Mouse (Mus musculus): Measurements from ENCODE around the gene Slc38a10. TPM values are rescaled to one million over a fixed set of nuclear protein-coding genes. Genes with fewer than 3 reads are reported as not detected.

Gene Slc38a10
- total RNA-seq (2014; rRNA removed), result 114 and 147 TPM in 2 replicates
- 90.4 and 97.0 TPM in 2 replicates for polyA plus RNA-seq (2015; fragmentation: Nextera tagmentation; extraction: Ambion mirVana)

GRCm38 (mm10) chr11:120151113-120151494, at the start of gene Slc38a10:
Gene Slc38a10, minus strand, starts transcription at chr11:120151346.
- no peaks in the 10 kb centered on the region for H3K27me3 ChIP-seq (ENCODE audit: insufficient read depth, low read length)
- peak within 1 kb of the TSS; percentile 84 for H3K4me2 ChIP-seq (ENCODE audit: low read depth)
- TF ChIP-seq CTCF (IDR thresholded peaks at IDR 0.05; ENCODE audit: low read depth), result no peak
- DNase-seq (peak; percentile 100), ATAC-seq (peak; percentile 99)
- H3K36me3 ChIP-seq (ENCODE audit: insufficient read depth), result no peaks in the 10 kb centered on the region; the same call in 1 of the 2 replicates
- peaks cover 5% of the 10 kb centered on the region for H3K4me1 ChIP-seq (ENCODE audit: insufficient read depth)
- no peaks in the 10 kb centered on the region for H3K9me3 ChIP-seq (ENCODE audit: low read length)
- H3K4me3 ChIP-seq (ENCODE audit: low read depth, low read length), result peak within 1 kb of the TSS; percentile 88
- peak within 1 kb of the TSS; percentile 79 for H3K27ac ChIP-seq (ENCODE audit: low read depth, low read length)
- 2% methylated on average over 28 of the region's 28 CpGs for WGBS
- H3K9ac ChIP-seq, result peak within 1 kb of the TSS; percentile 75

GRCm38 (mm10) chr11:120200621-120201020, 49.5 kb upstream of the Slc38a10 start:
- H3K27ac ChIP-seq (ENCODE audit: low read depth, low read length), result no peak overlapping the region
- DNase-seq (no peak), ATAC-seq (no peak)
- no peaks in the 10 kb centered on the region for H3K9me3 ChIP-seq (ENCODE audit: low read length)
- H3K4me3 ChIP-seq (ENCODE audit: low read depth, low read length), result no peak overlapping the region
- H3K27me3 ChIP-seq (ENCODE audit: insufficient read depth, low read length), result no peaks in the 10 kb centered on the region
- no peak overlapping the region for H3K4me2 ChIP-seq (ENCODE audit: low read depth)
- 72% methylated on average over 6 of the region's 6 CpGs for WGBS
- no peaks in the 10 kb centered on the region for H3K36me3 ChIP-seq (ENCODE audit: insufficient read depth)
- no peak for TF ChIP-seq CTCF (IDR thresholded peaks at IDR 0.05; ENCODE audit: low read depth)
- no peak overlapping the region for H3K9ac ChIP-seq
- no peaks in the 10 kb centered on the region for H3K4me1 ChIP-seq (ENCODE audit: insufficient read depth)

DNA sequence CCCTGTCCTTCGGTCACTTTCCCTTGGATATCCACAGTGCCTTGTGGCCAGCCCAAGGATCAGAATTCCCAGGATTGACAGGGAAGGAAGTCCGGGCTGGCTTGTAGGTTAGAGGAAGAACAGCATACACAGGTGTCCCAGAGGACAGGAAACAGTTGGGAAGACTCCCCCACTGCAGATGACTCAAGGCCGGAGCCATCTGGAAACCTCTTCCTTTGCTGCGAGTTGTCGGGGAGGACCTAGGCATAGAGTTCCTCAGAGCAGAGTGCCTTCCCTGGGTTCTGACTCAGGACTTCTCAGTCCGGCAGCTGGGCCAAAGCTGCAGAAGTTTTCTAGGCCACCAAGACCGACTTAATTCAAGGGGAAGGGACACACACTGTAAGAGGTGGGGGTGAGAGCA, 48.6 kb upstream of the Slc38a10 start:
- Histone ChIP-seq H3K9ac (no peak overlapping the region), H3K27me3 (ENCODE audit: insufficient read depth, low read length) (no peaks in the 10 kb centered on the region), H3K4me1 (ENCODE audit: insufficient read depth) (no peaks in the 10 kb centered on the region), H3K4me2 (ENCODE audit: low read depth) (no peak overlapping the region), H3K4me3 (ENCODE audit: low read depth, low read length) (no peak overlapping the region), H3K36me3 (ENCODE audit: insufficient read depth) (no peaks in the 10 kb centered on the region), H3K9me3 (ENCODE audit: low read length) (no peaks in the 10 kb centered on the region), H3K27ac (ENCODE audit: low read depth, low read length) (no peak overlapping the region)
- ATAC-seq (no peak), DNase-seq (no peak)
- TF ChIP-seq CTCF (IDR thresholded peaks at IDR 0.05; ENCODE audit: low read depth), result no peak
- 77% methylated on average over 7 of the region's 7 CpGs for WGBS

GRCm38 (mm10) chr11:120198831-120199230, 47.7 kb upstream of the Slc38a10 start:
- ATAC-seq, result no peak
- no peak for DNase-seq
- no peaks in the 10 kb centered on the region for H3K4me1 ChIP-seq (ENCODE audit: insufficient read depth)

GRCm38 (mm10) chr11:120190526-120191412, 39.6 kb upstream of the Slc38a10 start:
- Histone ChIP-seq H3K9me3 (ENCODE audit: low read length) (no peaks in the 10 kb centered on the region), H3K9ac (peak overlapping the region; percentile 95), H3K4me3 (ENCODE audit: low read depth, low read length) (peak overlapping the region; percentile 92; the same call in 1 of the 2 replicates), H3K27ac (ENCODE audit: low read depth, low read length) (peak overlapping the region; percentile 42; the same call in 1 of the 2 replicates), H3K36me3 (ENCODE audit: insufficient read depth) (no peaks in the 10 kb centered on the region), H3K4me2 (ENCODE audit: low read depth) (peak overlapping the region; percentile 97), H3K4me1 (ENCODE audit: insufficient read depth) (peaks cover 7% of the 10 kb centered on the region), H3K27me3 (ENCODE audit: insufficient read depth, low read length) (no peaks in the 10 kb centered on the region)
- WGBS, result 51% methylated on average over 14 of the region's 14 CpGs
- ATAC-seq, result no peak
- DNase-seq, result no peak
- no peak for TF ChIP-seq CTCF (IDR thresholded peaks at IDR 0.05; ENCODE audit: low read depth)

More at GRCm38 (mm10) chr11:120198831-120199230, 47.7 kb upstream of the Slc38a10 start:
- Histone ChIP-seq H3K27ac (ENCODE audit: low read depth, low read length) (no peak overlapping the region), H3K27me3 (ENCODE audit: insufficient read depth, low read length) (no peaks in the 10 kb centered on the region), H3K9me3 (ENCODE audit: low read length) (no peaks in the 10 kb centered on the region), H3K4me2 (ENCODE audit: low read depth) (no peak overlapping the region), H3K36me3 (ENCODE audit: insufficient read depth) (no peaks in the 10 kb centered on the region), H3K9ac (no peak overlapping the region), H3K4me3 (ENCODE audit: low read depth, low read length) (no peak overlapping the region)
- no peak for TF ChIP-seq CTCF (IDR thresholded peaks at IDR 0.05; ENCODE audit: low read depth)
- 34% methylated on average over 13 of the region's 13 CpGs for WGBS

- Histone ChIP-seq H3K9ac (peak overlapping the region; percentile 95), H3K4me2 (ENCODE audit: low read depth) (peak overlapping the region; percentile 97), H3K27ac (ENCODE audit: low read depth, low read length) (peak overlapping the region; percentile 95), H3K36me3 (ENCODE audit: insufficient read depth) (no peaks in the 10 kb centered on the region), H3K4me3 (ENCODE audit: low read depth, low read length) (peak overlapping the region; percentile 92), H3K9me3 (ENCODE audit: low read length) (no peaks in the 10 kb centered on the region), H3K4me1 (ENCODE audit: insufficient read depth) (peaks cover 18% of the 10 kb centered on the region), H3K27me3 (ENCODE audit: insufficient read depth, low read length) (no peaks in the 10 kb centered on the region)
- no peak for TF ChIP-seq CTCF (IDR thresholded peaks at IDR 0.05; ENCODE audit: low read depth)
- ATAC-seq (peak; percentile 95), DNase-seq (peak; percentile 99)
- under 1% methylated on average over 64 of the region's 68 CpGs for WGBS
Observed at GRCm38 (mm10) chr11:120189459-120190312, 38.5 kb upstream of the Slc38a10 start.
